Mouse (Mus musculus) urinary bladder, postnatal 10 days (tissue): ENCODE results near the gene Fcrlb.

Source experiments
- DNase-seq: peaks from one replicate; pipeline ENCODE4 v3.0.0; 2022; ENCODE audit warnings: low spot score

The Fcrlb gene

GRCm38 (mm10) chr1:170907456-170908191 lies 5.1 kb downstream of the Fcrlb start:
- DNase-seq = no peak

GRCm38 (mm10) chr1:170907111-170907455 lies 5.7 kb downstream of the Fcrlb start:
- DNase-seq = no peak

- DNase-seq = no peak
These were observed 9.3 kb downstream of the Fcrlb start for GRCm38 (mm10) chr1:170903485-170903884.

GRCm38 (mm10) chr1:170901536-170902238 lies 11.1 kb downstream of the Fcrlb start:
- DNase-seq = peak; percentile 43

GRCm38 (mm10) chr1:170900799-170901467 lies 11.8 kb downstream of the Fcrlb start:
- DNase-seq = no peak

- DNase-seq = no peak
These were observed 14.2 kb downstream of the Fcrlb start for GRCm38 (mm10) chr1:170898413-170899075.

GRCm38 (mm10) chr1:170896651-170897281 lies 16.0 kb downstream of the Fcrlb start:
- DNase-seq = no peak

GRCm38 (mm10) chr1:170894603-170895602 lies 17.8 kb downstream of the Fcrlb start:
- DNase-seq = no peak

- DNase-seq = no peak
These were observed 20.5 kb downstream of the Fcrlb start for GRCm38 (mm10) chr1:170892279-170892678.

GRCm38 (mm10) chr1:170891646-170892045 lies 21.1 kb downstream of the Fcrlb start:
- DNase-seq = no peak

GRCm38 (mm10) chr1:170889310-170889709 lies 23.4 kb downstream of the Fcrlb start:
- DNase-seq = no peak

GRCm38 (mm10) chr1:170886044-170886458 lies 26.7 kb downstream of the Fcrlb start:
- DNase-seq = no peak

GRCm38 (mm10) chr1:170884978-170885561 lies 27.7 kb downstream of the Fcrlb start, which contains the start of the genes Gm26620 and Dusp12:
TSS of gene Gm26620 (plus strand) at chr1:170885065.
TSS of gene Dusp12 (minus strand) at chr1:170885540.
- DNase-seq = no peak

- DNase-seq = no peak
These were observed 28.4 kb downstream of the Fcrlb start for GRCm38 (mm10) chr1:170884390-170884789.

GRCm38 (mm10) chr1:170882915-170883485 lies 29.7 kb downstream of the Fcrlb start:
- DNase-seq = no peak

GRCm38 (mm10) chr1:170876906-170877305 lies 35.8 kb downstream of the Fcrlb start:
- DNase-seq = no peak

- no peak for DNase-seq
These were observed 37.1 kb downstream of the Fcrlb start for GRCm38 (mm10) chr1:170875676-170876075.

GRCm38 (mm10) chr1:170871961-170872360 lies 40.8 kb downstream of the Fcrlb start:
- DNase-seq = no peak

- DNase-seq = no peak
These were observed 41.3 kb downstream of the Fcrlb start for GRCm38 (mm10) chr1:170871402-170871801.

GRCm38 (mm10) chr1:170868905-170869283 lies 43.8 kb downstream of the Fcrlb start:
- no peak for DNase-seq
